Mouse (Mus musculus): ENCODE results near the gene Chpf. TPM values are rescaled to one million over a fixed set of nuclear protein-coding genes. Genes with fewer than 3 reads are reported as not detected.
A peak's percentile ranks its signal among the peaks of the same experiment; 100 is the strongest.

The Chpf gene
- polyA plus RNA-seq, 1 experiment: 9.2 TPM

- TF ChIP-seq FLI1 (IDR thresholded peaks at IDR 0.05; ENCODE audit: low read length) (no peak), GATA1 (IDR thresholded peaks at IDR 0.05; ENCODE audit: borderline replicate concordance, low read length) (no peak)
- peaks cover 92% of the 10 kb centered on the region for H3K27me3 ChIP-seq (replicated peaks)
- no peaks in the 10 kb centered on the region for H3K9me3 ChIP-seq
- H3K4me1 ChIP-seq: peaks cover 87% of the 10 kb centered on the region
- H3K4me3 ChIP-seq (replicated peaks): peak overlapping the region; percentile 87
- H3K36me3 ChIP-seq (replicated peaks; ENCODE audit: low read length): no peaks in the 10 kb centered on the region
Measured at GRCm38 (mm10) chr1:75449377-75450135, 29.6 kb downstream of the Chpf start.

- TF ChIP-seq FLI1 (IDR thresholded peaks at IDR 0.05; ENCODE audit: low read length) (no peak), GATA1 (IDR thresholded peaks at IDR 0.05; ENCODE audit: borderline replicate concordance, low read length) (no peak)
- Histone ChIP-seq H3K4me3 (replicated peaks) (peak overlapping the region; percentile 69), H3K27me3 (replicated peaks) (peaks cover 90% of the 10 kb centered on the region), H3K4me1 (peaks cover 89% of the 10 kb centered on the region), H3K9me3 (no peaks in the 10 kb centered on the region), H3K36me3 (replicated peaks; ENCODE audit: low read length) (no peaks in the 10 kb centered on the region)
Measured at GRCm38 (mm10) chr1:75448937-75449336, 30.2 kb downstream of the Chpf start.

- TF ChIP-seq FLI1 (IDR thresholded peaks at IDR 0.05; ENCODE audit: low read length) (no peak), GATA1 (IDR thresholded peaks at IDR 0.05; ENCODE audit: borderline replicate concordance, low read length) (no peak)
- no peaks in the 10 kb centered on the region for H3K9me3 ChIP-seq
- peaks cover 81% of the 10 kb centered on the region for H3K27me3 ChIP-seq (replicated peaks)
- H3K4me1 ChIP-seq: peaks cover 86% of the 10 kb centered on the region
- peaks cover 8% of the 10 kb centered on the region for H3K36me3 ChIP-seq (replicated peaks; ENCODE audit: low read length)
- peak overlapping the region; percentile 77 for H3K4me3 ChIP-seq (replicated peaks)
Measured at GRCm38 (mm10) chr1:75448052-75448431, 31.1 kb downstream of the Chpf start.

GRCm38 (mm10) chr1:75447265-75448051, 31.6 kb downstream of the Chpf start:
- H3K4me1 ChIP-seq: peaks cover 82% of the 10 kb centered on the region
- H3K27me3 ChIP-seq (replicated peaks): peaks cover 75% of the 10 kb centered on the region
- TF ChIP-seq FLI1 (IDR thresholded peaks at IDR 0.05; ENCODE audit: low read length) (no peak), GATA1 (IDR thresholded peaks at IDR 0.05; ENCODE audit: borderline replicate concordance, low read length) (no peak)
- peaks cover 14% of the 10 kb centered on the region for H3K36me3 ChIP-seq (replicated peaks; ENCODE audit: low read length)
- H3K9me3 ChIP-seq: no peaks in the 10 kb centered on the region
- peak overlapping the region; percentile 89 for H3K4me3 ChIP-seq (replicated peaks)

- peaks cover 67% of the 10 kb centered on the region for H3K27me3 ChIP-seq (replicated peaks)
- H3K9me3 ChIP-seq: no peaks in the 10 kb centered on the region
- TF ChIP-seq FLI1 (IDR thresholded peaks at IDR 0.05; ENCODE audit: low read length) (no peak), GATA1 (IDR thresholded peaks at IDR 0.05; ENCODE audit: borderline replicate concordance, low read length) (no peak)
- H3K4me3 ChIP-seq (replicated peaks): peak overlapping the region; percentile 89
- H3K36me3 ChIP-seq (replicated peaks; ENCODE audit: low read length): peaks cover 22% of the 10 kb centered on the region
- peaks cover 75% of the 10 kb centered on the region for H3K4me1 ChIP-seq
Measured at GRCm38 (mm10) chr1:75446656-75447055, 32.5 kb downstream of the Chpf start.

- TF ChIP-seq GATA1 (IDR thresholded peaks at IDR 0.05; ENCODE audit: borderline replicate concordance, low read length) (no peak), FLI1 (IDR thresholded peaks at IDR 0.05; ENCODE audit: low read length) (no peak)
- peaks cover 70% of the 10 kb centered on the region for H3K4me1 ChIP-seq
- peaks cover 60% of the 10 kb centered on the region for H3K27me3 ChIP-seq (replicated peaks)
- peak overlapping the region; percentile 89 for H3K4me3 ChIP-seq (replicated peaks)
- no peaks in the 10 kb centered on the region for H3K9me3 ChIP-seq
- peaks cover 29% of the 10 kb centered on the region for H3K36me3 ChIP-seq (replicated peaks; ENCODE audit: low read length)
Measured at GRCm38 (mm10) chr1:75445751-75446611, 33.1 kb downstream of the Chpf start.

GRCm38 (mm10) chr1:75445141-75445701, 33.9 kb downstream of the Chpf start:
- H3K9me3 ChIP-seq: no peaks in the 10 kb centered on the region
- H3K4me3 ChIP-seq (replicated peaks): peak overlapping the region; percentile 89

GRCm38 (mm10) chr1:75444208-75444607, 34.9 kb downstream of the Chpf start:
- Histone ChIP-seq H3K27me3 (replicated peaks) (peaks cover 43% of the 10 kb centered on the region), H3K4me3 (replicated peaks) (no peak overlapping the region), H3K36me3 (replicated peaks; ENCODE audit: low read length) (peaks cover 47% of the 10 kb centered on the region), H3K9me3 (no peaks in the 10 kb centered on the region), H3K4me1 (peaks cover 55% of the 10 kb centered on the region)
- TF ChIP-seq FLI1 (IDR thresholded peaks at IDR 0.05; ENCODE audit: low read length) (no peak), GATA1 (IDR thresholded peaks at IDR 0.05; ENCODE audit: borderline replicate concordance, low read length) (no peak)

More at GRCm38 (mm10) chr1:75445141-75445701, 33.9 kb downstream of the Chpf start:
- peaks cover 65% of the 10 kb centered on the region for H3K4me1 ChIP-seq
- H3K27me3 ChIP-seq (replicated peaks): peaks cover 53% of the 10 kb centered on the region
- TF ChIP-seq GATA1 (IDR thresholded peaks at IDR 0.05; ENCODE audit: borderline replicate concordance, low read length) (no peak), FLI1 (IDR thresholded peaks at IDR 0.05; ENCODE audit: low read length) (no peak)
- peaks cover 37% of the 10 kb centered on the region for H3K36me3 ChIP-seq (replicated peaks; ENCODE audit: low read length)
